Mouse (Mus musculus): ENCODE data around the gene Gm9844.

DNA sequence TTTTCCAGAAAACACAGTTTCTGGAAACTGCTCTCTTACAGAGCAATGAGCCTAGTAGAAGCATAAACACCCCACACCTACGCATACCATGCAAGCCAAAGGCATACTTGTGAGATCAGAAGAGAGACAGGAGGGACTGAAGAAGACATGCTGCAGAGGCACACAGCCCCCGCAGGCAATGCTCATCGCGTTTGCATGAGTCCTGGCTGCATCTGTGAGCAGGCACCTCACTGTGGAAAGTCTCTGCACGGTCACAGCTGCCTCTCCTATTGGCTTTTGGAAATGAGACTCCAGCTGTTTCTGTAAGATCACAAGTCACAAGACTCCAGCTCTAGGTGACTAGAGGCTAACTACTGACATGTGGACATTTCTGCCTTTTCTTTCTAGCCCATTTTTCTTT lies 11.9 kb upstream of the Gm9844 start:
- TF ChIP-seq POLR2A (IDR thresholded peaks at IDR 0.05; ENCODE audit: low read depth, low read length) (no peak), CTCF (IDR thresholded peaks at IDR 0.05; ENCODE audit: borderline replicate concordance, insufficient read depth, low read length) (no peak)
